Mouse (Mus musculus): ENCODE results near the gene Fn3krp. TPM values are rescaled to one million over a fixed set of nuclear protein-coding genes. Genes with fewer than 3 reads are reported as not detected.

Gene Fn3krp
- polyA plus RNA-seq, 1 experiment = 5.7 TPM

GRCm38 (mm10) chr11:121407366-121408155 is 13.6 kb upstream of the Fn3krp start:
- no peaks in the 10 kb centered on the region for H3K36me3 ChIP-seq (ENCODE audit: control insufficient read depth, insufficient read depth)
- H3K79me2 ChIP-seq (ENCODE audit: control insufficient read depth, insufficient read depth) = no peaks in the 10 kb centered on the region
- no peaks in the 10 kb centered on the region for H3K27me3 ChIP-seq (ENCODE audit: control insufficient read depth, insufficient read depth, insufficient read length)
- no peak overlapping the region for H3ac ChIP-seq (ENCODE audit: control insufficient read depth, insufficient read length)
- H3K4me3 ChIP-seq = no peak overlapping the region
- peak overlapping the region; percentile 52 for H3K4me2 ChIP-seq (ENCODE audit: low read depth)
- TF ChIP-seq MYOG (IDR thresholded peaks at IDR 0.05; ENCODE audit: control insufficient read depth in 1 of 3, insufficient read depth in 1 of 3, insufficient read length in 2 of 3, low read depth in 2 of 3) (peak in 2 of 3 experiments; percentile 21 to 79), SRF (IDR thresholded peaks at IDR 0.05; ENCODE audit: control insufficient read depth, insufficient read length, low read depth) (no peak), MYOD1 (IDR thresholded peaks at IDR 0.05; ENCODE audit: control insufficient read depth in 1 of 3, insufficient read length in 2 of 3, low read depth in 2 of 3) (peak; percentile 23 to 72 (median 49)), TCF3 (IDR thresholded peaks at IDR 0.05; ENCODE audit: insufficient read length, low read depth) (no peak), POLR2A (IDR thresholded peaks at IDR 0.05; ENCODE audit: insufficient read length, low read depth) (no peak), REST (IDR thresholded peaks at IDR 0.05; ENCODE audit: insufficient read depth, insufficient read length) (no peak), E2F4 (IDR thresholded peaks at IDR 0.05; ENCODE audit: insufficient read depth) (no peak), USF1 (IDR thresholded peaks at IDR 0.05; ENCODE audit: low read depth) (peak; percentile 4), CEBPB (IDR thresholded peaks at IDR 0.05; ENCODE audit: insufficient read depth, poor library complexity, severe bottlenecking) (0 out of 2 replicates have a peak, but pooled peaks have one; percentile 2), TCF12 (IDR thresholded peaks at IDR 0.05; ENCODE audit: insufficient read depth, poor library complexity, severe bottlenecking) (peak; percentile 80), POLR2AphosphoS2 (IDR thresholded peaks at IDR 0.05; ENCODE audit: insufficient read length, low read depth) (no peak), MAX (IDR thresholded peaks at IDR 0.05; ENCODE audit: low read depth) (no peak)

GRCm38 (mm10) chr11:121414762-121415161 is 6.4 kb upstream of the Fn3krp start:
- Histone ChIP-seq H3K27me3 (ENCODE audit: control insufficient read depth, insufficient read depth, insufficient read length) (no peaks in the 10 kb centered on the region), H3ac (ENCODE audit: control insufficient read depth, insufficient read length) (no peak overlapping the region), H3K36me3 (ENCODE audit: control insufficient read depth, insufficient read depth) (no peaks in the 10 kb centered on the region), H3K4me2 (ENCODE audit: low read depth) (peak overlapping the region; percentile 49), H3K79me2 (ENCODE audit: control insufficient read depth, insufficient read depth) (no peaks in the 10 kb centered on the region), H3K4me3 (no peak overlapping the region)
- TF ChIP-seq E2F4 (IDR thresholded peaks at IDR 0.05; ENCODE audit: insufficient read depth) = no peak
- TF ChIP-seq CEBPB (IDR thresholded peaks at IDR 0.05; ENCODE audit: insufficient read depth, poor library complexity, severe bottlenecking) = no peak
- no peak for TF ChIP-seq USF1 (IDR thresholded peaks at IDR 0.05; ENCODE audit: low read depth)
- TF ChIP-seq REST (IDR thresholded peaks at IDR 0.05; ENCODE audit: insufficient read depth, insufficient read length) = no peak
- TF ChIP-seq TCF12 (IDR thresholded peaks at IDR 0.05; ENCODE audit: insufficient read depth, poor library complexity, severe bottlenecking) = no peak
- no peak for TF ChIP-seq MYOD1 (IDR thresholded peaks at IDR 0.05; ENCODE audit: control insufficient read depth in 1 of 3, insufficient read length in 2 of 3, low read depth in 2 of 3)
- TF ChIP-seq MYOG (IDR thresholded peaks at IDR 0.05; ENCODE audit: control insufficient read depth in 1 of 3, insufficient read depth in 1 of 3, insufficient read length in 2 of 3, low read depth in 2 of 3) = no peak
- no peak for TF ChIP-seq SRF (IDR thresholded peaks at IDR 0.05; ENCODE audit: control insufficient read depth, insufficient read length, low read depth)
- TF ChIP-seq POLR2AphosphoS2 (IDR thresholded peaks at IDR 0.05; ENCODE audit: insufficient read length, low read depth) = no peak
- no peak for TF ChIP-seq TCF3 (IDR thresholded peaks at IDR 0.05; ENCODE audit: insufficient read length, low read depth)
- no peak for TF ChIP-seq POLR2A (IDR thresholded peaks at IDR 0.05; ENCODE audit: insufficient read length, low read depth)
- no peak for TF ChIP-seq MAX (IDR thresholded peaks at IDR 0.05; ENCODE audit: low read depth)

- H3K79me2 ChIP-seq (ENCODE audit: control insufficient read depth, insufficient read depth) = no peaks in the 10 kb centered on the region
- peak overlapping the region; percentile 49 for H3K4me2 ChIP-seq (ENCODE audit: low read depth)
- no peaks in the 10 kb centered on the region for H3K36me3 ChIP-seq (ENCODE audit: control insufficient read depth, insufficient read depth)
- H3ac ChIP-seq (ENCODE audit: control insufficient read depth, insufficient read length) = no peak overlapping the region
- H3K27me3 ChIP-seq (ENCODE audit: control insufficient read depth, insufficient read depth, insufficient read length) = no peaks in the 10 kb centered on the region
- TF ChIP-seq TCF3 (IDR thresholded peaks at IDR 0.05; ENCODE audit: insufficient read length, low read depth) (no peak), MYOD1 (IDR thresholded peaks at IDR 0.05; ENCODE audit: control insufficient read depth in 1 of 3, insufficient read length in 2 of 3, low read depth in 2 of 3) (peak in 1 of 3 experiments; percentile 40)
- no peak overlapping the region for H3K4me3 ChIP-seq
Measured at GRCm38 (mm10) chr11:121415351-121415750, 5.8 kb upstream of the Fn3krp start.

GRCm38 (mm10) chr11:121417971-121418370 is 3.2 kb upstream of the Fn3krp start:
- Histone ChIP-seq H3K4me3 (no peak overlapping the region), H3K4me2 (ENCODE audit: low read depth) (no peak overlapping the region), H3ac (ENCODE audit: control insufficient read depth, insufficient read length) (no peak overlapping the region), H3K36me3 (ENCODE audit: control insufficient read depth, insufficient read depth) (no peaks in the 10 kb centered on the region), H3K79me2 (ENCODE audit: control insufficient read depth, insufficient read depth) (peaks cover 8% of the 10 kb centered on the region), H3K27me3 (ENCODE audit: control insufficient read depth, insufficient read depth, insufficient read length) (no peaks in the 10 kb centered on the region)
- TF ChIP-seq TCF3 (IDR thresholded peaks at IDR 0.05; ENCODE audit: insufficient read length, low read depth) (no peak), E2F4 (IDR thresholded peaks at IDR 0.05; ENCODE audit: insufficient read depth) (no peak), TCF12 (IDR thresholded peaks at IDR 0.05; ENCODE audit: insufficient read depth, poor library complexity, severe bottlenecking) (no peak), POLR2A (IDR thresholded peaks at IDR 0.05; ENCODE audit: insufficient read length, low read depth) (no peak), USF1 (IDR thresholded peaks at IDR 0.05; ENCODE audit: low read depth) (no peak)

- H3K4me3 ChIP-seq = no peak overlapping the region
- no peak overlapping the region for H3ac ChIP-seq (ENCODE audit: control insufficient read depth, insufficient read length)
- no peaks in the 10 kb centered on the region for H3K36me3 ChIP-seq (ENCODE audit: control insufficient read depth, insufficient read depth)
- TF ChIP-seq CEBPB (IDR thresholded peaks at IDR 0.05; ENCODE audit: insufficient read depth, poor library complexity, severe bottlenecking) = no peak
- TF ChIP-seq POLR2A (IDR thresholded peaks at IDR 0.05; ENCODE audit: insufficient read length, low read depth) = no peak
- TF ChIP-seq MAX (IDR thresholded peaks at IDR 0.05; ENCODE audit: low read depth) = no peak
- TF ChIP-seq REST (IDR thresholded peaks at IDR 0.05; ENCODE audit: insufficient read depth, insufficient read length) = no peak
- TF ChIP-seq SRF (IDR thresholded peaks at IDR 0.05; ENCODE audit: control insufficient read depth, insufficient read length, low read depth) = no peak
- TF ChIP-seq MYOD1 (IDR thresholded peaks at IDR 0.05; ENCODE audit: control insufficient read depth in 1 of 3, insufficient read length in 2 of 3, low read depth in 2 of 3) = no peak
- TF ChIP-seq MYOG (IDR thresholded peaks at IDR 0.05; ENCODE audit: control insufficient read depth in 1 of 3, insufficient read depth in 1 of 3, insufficient read length in 2 of 3, low read depth in 2 of 3) = no peak
- H3K4me2 ChIP-seq (ENCODE audit: low read depth) = no peak overlapping the region
- H3K79me2 ChIP-seq (ENCODE audit: control insufficient read depth, insufficient read depth) = peaks cover 9% of the 10 kb centered on the region
- no peaks in the 10 kb centered on the region for H3K27me3 ChIP-seq (ENCODE audit: control insufficient read depth, insufficient read depth, insufficient read length)
Measured at GRCm38 (mm10) chr11:121418932-121419331, 2.3 kb upstream of the Fn3krp start.

Measured in myocyte (in vitro differentiated cells).